Mouse (Mus musculus): Measurements from ENCODE around the gene Runx3. TPM values are rescaled to one million over a fixed set of nuclear protein-coding genes. Genes with fewer than 3 reads are reported as not detected.

Gene Runx3
- polyA plus RNA-seq, 1 experiment from 2014 or later = 0.20 TPM

DNA sequence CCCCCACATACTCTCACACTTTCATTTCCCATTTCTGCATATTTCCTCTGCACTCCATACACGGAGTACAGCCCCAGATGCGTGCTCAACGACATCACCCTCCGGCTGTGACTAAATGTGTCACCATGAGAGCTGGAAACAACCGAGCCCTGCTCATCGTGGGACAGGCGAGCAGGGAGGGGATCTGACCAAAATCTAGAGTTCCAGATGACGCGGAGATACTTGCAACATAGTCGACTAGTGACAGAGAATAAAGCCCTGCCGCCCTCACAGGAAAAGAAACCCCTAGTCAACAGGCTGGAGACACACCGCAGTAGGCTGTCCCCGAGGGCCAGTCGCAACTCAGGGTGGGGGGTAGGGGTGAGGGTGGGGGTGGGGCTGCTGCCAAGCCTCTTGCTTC is 82.8 kb downstream of the Runx3 start:
- DNase-seq (ENCODE audit: low spot score) = peak; percentile 71
- Histone ChIP-seq H3K27ac (ENCODE audit: low read depth) (no peak overlapping the region), H3K4me1 (replicated peaks; ENCODE audit: control insufficient read depth, insufficient read depth, low read length) (peaks cover 8% of the 10 kb centered on the region; the same call in 1 of the 2 replicates), H3K27me3 (replicated peaks; ENCODE audit: control insufficient read depth, insufficient read depth, low read length) (peaks cover 23% of the 10 kb centered on the region), H3K9me3 (ENCODE audit: control insufficient read depth, low read length) (no peaks in the 10 kb centered on the region), H3K4me3 (ENCODE audit: low read depth, low read length) (peak overlapping the region; percentile 33), H3K4me2 (ENCODE audit: low read length) (peak overlapping the region; percentile 73), H3K9ac (ENCODE audit: low read length) (peak overlapping the region; percentile 25; the same call in 1 of the 2 replicates), H3K36me3 (ENCODE audit: control insufficient read depth, insufficient read depth, low read length) (no peaks in the 10 kb centered on the region)
- WGBS = 4% methylated on average over 14 of the region's 14 CpGs
- no peak for ATAC-seq (replicated peaks; ENCODE audit: low FRiP score, low TSS enrichment, low read depth)

GRCm38 (mm10) chr4:135203806-135204560 is 83.5 kb downstream of the Runx3 start:
- H3K27ac ChIP-seq (ENCODE audit: low read depth) = no peak overlapping the region
- ATAC-seq (replicated peaks; ENCODE audit: low FRiP score, low TSS enrichment, low read depth) (no peak), DNase-seq (ENCODE audit: low spot score) (peak; percentile 58)
- H3K36me3 ChIP-seq (ENCODE audit: control insufficient read depth, insufficient read depth, low read length) = no peaks in the 10 kb centered on the region
- peak overlapping the region; percentile 73 for H3K4me2 ChIP-seq (ENCODE audit: low read length)
- peak overlapping the region; percentile 33 for H3K4me3 ChIP-seq (ENCODE audit: low read depth, low read length)
- peak overlapping the region; percentile 25; the same call in 1 of the 2 replicates for H3K9ac ChIP-seq (ENCODE audit: low read length)
- H3K27me3 ChIP-seq (replicated peaks; ENCODE audit: control insufficient read depth, insufficient read depth, low read length) = peaks cover 23% of the 10 kb centered on the region
- H3K4me1 ChIP-seq (replicated peaks; ENCODE audit: control insufficient read depth, insufficient read depth, low read length) = peaks cover 10% of the 10 kb centered on the region; the same call in 1 of the 2 replicates
- 13% methylated on average over 17 of the region's 17 CpGs for WGBS
- no peaks in the 10 kb centered on the region for H3K9me3 ChIP-seq (ENCODE audit: control insufficient read depth, low read length)

DNA sequence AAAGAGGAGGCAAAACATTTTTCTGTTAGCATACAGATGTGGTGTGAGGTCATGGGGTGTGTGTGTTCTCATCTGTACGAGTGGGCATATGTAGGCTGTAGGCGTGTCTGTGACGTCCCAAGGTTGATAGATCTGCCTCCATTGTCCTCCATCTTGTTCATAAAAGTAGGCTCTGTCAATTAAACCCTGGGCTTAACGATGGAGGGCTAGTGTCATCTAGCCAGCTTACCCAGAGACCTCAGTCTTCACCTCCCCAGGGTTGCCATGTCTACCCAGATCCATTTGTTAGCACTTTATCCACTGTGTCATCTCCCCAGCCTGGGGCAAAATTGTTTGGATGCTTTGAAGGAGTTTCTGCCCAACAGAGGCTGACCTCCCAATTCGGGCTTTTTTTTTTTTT is 84.2 kb downstream of the Runx3 start:
- Histone ChIP-seq H3K4me1 (replicated peaks; ENCODE audit: control insufficient read depth, insufficient read depth, low read length) (peaks cover 10% of the 10 kb centered on the region; the same call in 1 of the 2 replicates), H3K36me3 (ENCODE audit: control insufficient read depth, insufficient read depth, low read length) (no peaks in the 10 kb centered on the region)
- ATAC-seq (replicated peaks; ENCODE audit: low FRiP score, low TSS enrichment, low read depth) = no peak

DNA sequence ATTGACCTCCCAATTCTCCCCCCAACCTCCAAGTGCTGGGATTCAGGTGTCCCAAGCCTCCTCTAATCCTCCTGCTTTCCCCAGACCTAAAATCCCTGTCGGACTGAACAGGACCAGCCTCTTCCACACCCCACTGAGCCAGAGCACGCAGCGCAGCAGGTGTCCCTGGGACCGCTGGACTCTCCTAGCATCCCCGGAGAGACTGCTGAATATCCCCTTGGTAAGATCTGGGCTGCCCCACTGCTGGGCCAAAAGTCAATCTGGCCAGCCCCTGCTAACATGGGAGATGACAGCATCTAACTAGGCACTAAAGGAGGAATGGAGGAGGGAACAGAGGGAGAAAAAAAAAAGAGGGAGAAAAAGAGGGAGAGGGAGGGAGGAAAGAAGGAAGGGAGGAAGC is 84.8 kb downstream of the Runx3 start:
- H3K27me3 ChIP-seq (replicated peaks; ENCODE audit: control insufficient read depth, insufficient read depth, low read length) = peaks cover 23% of the 10 kb centered on the region
- no peak for ATAC-seq (replicated peaks; ENCODE audit: low FRiP score, low TSS enrichment, low read depth)
- no peak overlapping the region for H3K4me3 ChIP-seq (ENCODE audit: low read depth, low read length)
- no peak overlapping the region for H3K4me2 ChIP-seq (ENCODE audit: low read length)
- WGBS = 17% methylated on average over 5 of the region's 5 CpGs
- no peak overlapping the region for H3K27ac ChIP-seq (ENCODE audit: low read depth)
- no peak for DNase-seq (ENCODE audit: low spot score)
- H3K36me3 ChIP-seq (ENCODE audit: control insufficient read depth, insufficient read depth, low read length) = no peaks in the 10 kb centered on the region
- H3K4me1 ChIP-seq (replicated peaks; ENCODE audit: control insufficient read depth, insufficient read depth, low read length) = peaks cover 10% of the 10 kb centered on the region; the same call in 1 of the 2 replicates
- H3K9me3 ChIP-seq (ENCODE audit: control insufficient read depth, low read length) = 0 out of 2 replicates have a peak, but pooled peaks cover under 1% of the 10 kb centered on the region
- H3K9ac ChIP-seq (ENCODE audit: low read length) = no peak overlapping the region

More for the DNA sequence above, 84.2 kb downstream of the Runx3 start:
- DNase-seq (ENCODE audit: low spot score) = no peak
- Histone ChIP-seq H3K4me3 (ENCODE audit: low read depth, low read length) (no peak overlapping the region), H3K4me2 (ENCODE audit: low read length) (no peak overlapping the region), H3K27ac (ENCODE audit: low read depth) (no peak overlapping the region), H3K9ac (ENCODE audit: low read length) (no peak overlapping the region), H3K27me3 (replicated peaks; ENCODE audit: control insufficient read depth, insufficient read depth, low read length) (peaks cover 23% of the 10 kb centered on the region), H3K9me3 (ENCODE audit: control insufficient read depth, low read length) (no peaks in the 10 kb centered on the region)
- 60% methylated on average over 5 of the region's 5 CpGs for WGBS

- ATAC-seq (replicated peaks; ENCODE audit: low FRiP score, low TSS enrichment, low read depth) = peak; percentile 33
- Histone ChIP-seq H3K9ac (ENCODE audit: low read length) (0 out of 2 replicates have a peak overlapping the region, but pooled peaks have one; percentile 1), H3K4me2 (ENCODE audit: low read length) (peak overlapping the region; percentile 70), H3K4me1 (replicated peaks; ENCODE audit: control insufficient read depth, insufficient read depth, low read length) (peaks cover 10% of the 10 kb centered on the region; the same call in 1 of the 2 replicates), H3K9me3 (ENCODE audit: control insufficient read depth, low read length) (0 out of 2 replicates have a peak, but pooled peaks cover 6% of the 10 kb centered on the region), H3K4me3 (ENCODE audit: low read depth, low read length) (peak overlapping the region; percentile 29), H3K27ac (ENCODE audit: low read depth) (no peak overlapping the region), H3K27me3 (replicated peaks; ENCODE audit: control insufficient read depth, insufficient read depth, low read length) (peaks cover 23% of the 10 kb centered on the region), H3K36me3 (ENCODE audit: control insufficient read depth, insufficient read depth, low read length) (no peaks in the 10 kb centered on the region)
- 2% methylated on average over 47 of the region's 47 CpGs for WGBS
- DNase-seq (ENCODE audit: low spot score) = peak; percentile 93
Measured at GRCm38 (mm10) chr4:135205711-135206600, 85.5 kb downstream of the Runx3 start.

DNA sequence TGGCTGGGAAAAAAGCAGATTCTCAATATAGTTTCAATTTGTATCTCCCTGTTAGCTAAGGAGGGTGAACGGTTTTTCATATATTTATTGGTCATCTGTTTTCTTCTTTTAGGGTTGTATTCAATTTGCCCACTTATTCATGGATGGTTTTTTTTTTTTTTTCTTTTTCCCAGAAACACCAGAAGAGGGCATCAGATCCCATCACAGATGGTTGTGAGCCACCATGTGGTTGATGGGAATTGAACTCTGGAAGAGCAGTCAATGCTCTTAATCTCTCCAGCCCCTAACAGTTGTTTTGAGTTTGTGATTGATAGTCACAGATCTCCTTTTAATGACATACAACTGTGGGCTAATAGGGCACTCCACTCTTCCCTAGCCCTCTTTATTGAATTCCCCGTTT is 89.4 kb downstream of the Runx3 start:
- no peak for DNase-seq (ENCODE audit: low spot score)
- Histone ChIP-seq H3K27ac (ENCODE audit: low read depth) (no peak overlapping the region), H3K9ac (ENCODE audit: low read length) (no peak overlapping the region), H3K36me3 (ENCODE audit: control insufficient read depth, insufficient read depth, low read length) (peaks cover 26% of the 10 kb centered on the region), H3K4me1 (replicated peaks; ENCODE audit: control insufficient read depth, insufficient read depth, low read length) (0 out of 2 replicates have a peak, but pooled peaks cover 2% of the 10 kb centered on the region), H3K27me3 (replicated peaks; ENCODE audit: control insufficient read depth, insufficient read depth, low read length) (peaks cover 17% of the 10 kb centered on the region), H3K9me3 (ENCODE audit: control insufficient read depth, low read length) (0 out of 2 replicates have a peak, but pooled peaks cover 6% of the 10 kb centered on the region), H3K4me2 (ENCODE audit: low read length) (no peak overlapping the region), H3K4me3 (ENCODE audit: low read depth, low read length) (no peak overlapping the region)
- no peak for ATAC-seq (replicated peaks; ENCODE audit: low FRiP score, low TSS enrichment, low read depth)
- 68% methylated on average over 2 of the region's 2 CpGs for WGBS

GRCm38 (mm10) chr4:135219652-135220051 is 99.2 kb downstream of the Runx3 start:
- ATAC-seq (replicated peaks; ENCODE audit: low FRiP score, low TSS enrichment, low read depth) = 0 out of 2 replicates have a peak, but pooled peaks have one; percentile 64
- Histone ChIP-seq H3K4me2 (ENCODE audit: low read length) (no peak overlapping the region), H3K4me1 (replicated peaks; ENCODE audit: control insufficient read depth, insufficient read depth, low read length) (no peaks in the 10 kb centered on the region), H3K27me3 (replicated peaks; ENCODE audit: control insufficient read depth, insufficient read depth, low read length) (no peaks in the 10 kb centered on the region), H3K27ac (ENCODE audit: low read depth) (no peak overlapping the region), H3K9me3 (ENCODE audit: control insufficient read depth, low read length) (no peaks in the 10 kb centered on the region), H3K4me3 (ENCODE audit: low read depth, low read length) (no peak overlapping the region), H3K36me3 (ENCODE audit: control insufficient read depth, insufficient read depth, low read length) (peaks cover 76% of the 10 kb centered on the region), H3K9ac (ENCODE audit: low read length) (no peak overlapping the region)
- WGBS = 54% methylated on average over 4 of the region's 4 CpGs
- peak; percentile 90 for DNase-seq (ENCODE audit: low spot score)

GRCm38 (mm10) chr4:135220641-135221040 is 100.2 kb downstream of the Runx3 start:
- Histone ChIP-seq H3K27ac (ENCODE audit: low read depth) (no peak overlapping the region), H3K4me2 (ENCODE audit: low read length) (no peak overlapping the region), H3K36me3 (ENCODE audit: control insufficient read depth, insufficient read depth, low read length) (peaks cover 78% of the 10 kb centered on the region), H3K27me3 (replicated peaks; ENCODE audit: control insufficient read depth, insufficient read depth, low read length) (no peaks in the 10 kb centered on the region), H3K4me1 (replicated peaks; ENCODE audit: control insufficient read depth, insufficient read depth, low read length) (no peaks in the 10 kb centered on the region), H3K9me3 (ENCODE audit: control insufficient read depth, low read length) (no peaks in the 10 kb centered on the region), H3K9ac (ENCODE audit: low read length) (no peak overlapping the region), H3K4me3 (ENCODE audit: low read depth, low read length) (no peak overlapping the region)
- no peak for DNase-seq (ENCODE audit: low spot score)
- WGBS = 67% methylated on average over 3 of the region's 3 CpGs
- no peak for ATAC-seq (replicated peaks; ENCODE audit: low FRiP score, low TSS enrichment, low read depth)

Measured in intestine, embryonic 14.5 days (tissue).